Mouse (Mus musculus) CH12.LX (cell line): ENCODE data around the gene Ap2b1. TPM values are rescaled to one million over a fixed set of nuclear protein-coding genes. Genes with fewer than 3 reads are reported as not detected.
A peak's percentile ranks its signal among the peaks of the same experiment; 100 is the strongest.

ENCODE experiments used
- DNase-seq: peaks from one replicate; pipeline ENCODE4 v3.0.0-alpha.2; 2013; ENCODE audit errors: extremely low read depth
- H3K27ac ChIP-seq: 2 replicates; pipeline ENCODE4 v1.5.1; 2012; ENCODE audit warnings: low read depth, mild to moderate bottlenecking, control low read depth, moderate library complexity; ENCODE audit not compliant: insufficient read depth
- H3K27me3 ChIP-seq: replicated peaks from 2 replicates; pipeline ENCODE3; 2012; ENCODE audit warnings: inconsistent platforms
- H3K36me3 ChIP-seq, 2 experiments: replicated peaks in 1 of 2; 2 replicates each; pipeline versions ENCODE3 to v1.6.1; 2012; ENCODE audit warnings: inconsistent platforms in 1 of 2, low read length in 1 of 2, mild to moderate bottlenecking in 1 of 2, mixed read lengths in 1 of 2, moderate library complexity in 1 of 2; ENCODE audit not compliant: control insufficient read depth in 1 of 2, insufficient read depth in 1 of 2
- H3K4me1 ChIP-seq, 2 experiments: 2 replicates each; pipeline ENCODE4 v1.6.1; 2012; ENCODE audit warnings: inconsistent platforms in 1 of 2, moderate library complexity in 1 of 2; ENCODE audit not compliant: insufficient read depth in 2 of 2, control insufficient read depth in 1 of 2
- H3K4me2 ChIP-seq: 2 replicates; pipeline ENCODE4 v1.6.1; 2012; ENCODE audit warnings: low read depth, mild to moderate bottlenecking, control low read depth; ENCODE audit not compliant: poor library complexity, insufficient read depth, severe bottlenecking
- H3K4me3 ChIP-seq, 3 experiments: fragments of 150-350 bp in 1 of 3; sonication (generic) in 1 of 3; replicated peaks in 1 of 3; 2 replicates each; pipeline versions ENCODE3 to v1.5.1; 2011 to 2012; ENCODE audit warnings: low read depth in 2 of 3, low read length in 2 of 3, mild to moderate bottlenecking in 2 of 3, moderate library complexity in 2 of 3, control low read depth in 1 of 3, improper control_type of control experiment in 1 of 3, inconsistent platforms in 1 of 3, mixed read lengths in 1 of 3; ENCODE audit not compliant: poor library complexity in 1 of 3
- H3K79me2 ChIP-seq: replicated peaks from 2 replicates; pipeline ENCODE4 v1.6.1; 2012; ENCODE audit warnings: mild to moderate bottlenecking, moderate library complexity; ENCODE audit not compliant: control insufficient read depth, poor library complexity, insufficient read depth, severe bottlenecking; ENCODE audit errors: extremely low read depth
- H3K9ac ChIP-seq: 2 replicates; pipeline ENCODE4 v1.6.1; 2012; ENCODE audit warnings: low read depth, mild to moderate bottlenecking, control low read depth, moderate library complexity; ENCODE audit not compliant: insufficient read depth
- H3K9me3 ChIP-seq: replicated peaks from 2 replicates; pipeline ENCODE3; 2012; ENCODE audit warnings: low read length, inconsistent platforms, mixed read lengths
- CHD1 ChIP-seq: IDR thresholded peaks from 2 replicates; pipeline ENCODE4 v1.6.1; 2012; ENCODE audit warnings: low read depth, low read length, improper control_type of control experiment, inconsistent platforms
- CHD2 ChIP-seq: IDR thresholded peaks from 2 replicates; pipeline ENCODE4 v1.6.1; 2011; ENCODE audit warnings: low read length, improper control_type of control experiment
- CTCF ChIP-seq, 2 experiments: IDR thresholded peaks in 1 of 2; conservative IDR thresholded peaks in 1 of 2; 2 replicates each; pipeline ENCODE4 v1.5.1; 2011 to 2012; ENCODE audit warnings: low read depth in 2 of 2, low read length in 2 of 2, improper control_type of control experiment in 1 of 2, inconsistent platforms in 1 of 2, mild to moderate bottlenecking in 1 of 2, moderate library complexity in 1 of 2
- E2F4 ChIP-seq: IDR thresholded peaks from 2 replicates; pipeline ENCODE4 v1.6.1; 2011; ENCODE audit warnings: low read depth, low read length, improper control_type of control experiment; ENCODE audit not compliant: insufficient replicate concordance
- ELF1 ChIP-seq: IDR thresholded peaks from 2 replicates; pipeline ENCODE4 v1.6.1; 2014; ENCODE audit warnings: low read depth, mild to moderate bottlenecking, inconsistent platforms, low read length, improper control_type of control experiment
- ETS1 ChIP-seq: conservative IDR thresholded peaks from 2 replicates; pipeline ENCODE4 v1.6.1; 2012; ENCODE audit warnings: low read depth, mild to moderate bottlenecking, inconsistent platforms, low read length, improper control_type of control experiment, moderate library complexity
- IRF4 ChIP-seq: IDR thresholded peaks from 2 replicates; pipeline ENCODE4 v1.6.1; 2014; ENCODE audit warnings: low read depth, mild to moderate bottlenecking, inconsistent platforms, low read length, improper control_type of control experiment
- JUN ChIP-seq: IDR thresholded peaks from 2 replicates; pipeline ENCODE4 v1.6.1; 2011; ENCODE audit warnings: low read depth, mild to moderate bottlenecking, low read length, improper control_type of control experiment, moderate library complexity; ENCODE audit not compliant: insufficient read depth
- KAT2A ChIP-seq: IDR thresholded peaks from 2 replicates; pipeline ENCODE4 v1.6.1; 2012; ENCODE audit warnings: low read length, improper control_type of control experiment, inconsistent platforms; ENCODE audit not compliant: insufficient replicate concordance
- MAFK ChIP-seq: IDR thresholded peaks from 2 replicates; pipeline ENCODE4 v1.6.1; 2011; ENCODE audit warnings: low read length, improper control_type of control experiment; ENCODE audit not compliant: insufficient replicate concordance
- MAX ChIP-seq: IDR thresholded peaks from 2 replicates; pipeline ENCODE4 v1.6.1; 2011; ENCODE audit warnings: low read length, improper control_type of control experiment
- MAZ ChIP-seq: IDR thresholded peaks from 2 replicates; pipeline ENCODE4 v1.6.1; 2012; ENCODE audit warnings: low read depth, mild to moderate bottlenecking, inconsistent platforms, low read length, improper control_type of control experiment, moderate library complexity
- MYC ChIP-seq: IDR thresholded peaks from 2 replicates; pipeline ENCODE4 v1.6.1; 2011; ENCODE audit warnings: low read depth, mild to moderate bottlenecking, improper control_type of control experiment, low read length
- NELFE ChIP-seq: IDR thresholded peaks from 2 replicates; pipeline ENCODE4 v1.6.1; 2011; ENCODE audit warnings: low read depth, low read length, improper control_type of control experiment
- NRF1 ChIP-seq: IDR thresholded peaks from 2 replicates; pipeline ENCODE4 v1.6.1; 2014; ENCODE audit warnings: low read depth, mild to moderate bottlenecking, inconsistent platforms, low read length, improper control_type of control experiment, moderate library complexity
- SIN3A ChIP-seq: IDR thresholded peaks from 2 replicates; pipeline ENCODE4 v1.6.1; 2012; ENCODE audit warnings: low read length, improper control_type of control experiment, inconsistent platforms
- SMC3 ChIP-seq: IDR thresholded peaks from 2 replicates; pipeline ENCODE4 v1.6.1; 2011; ENCODE audit warnings: low read depth, low read length, improper control_type of control experiment
- TBP ChIP-seq: conservative IDR thresholded peaks from 2 replicates; pipeline ENCODE4 v1.6.1; 2011; ENCODE audit warnings: low read depth, low read length, improper control_type of control experiment
- TCF12 ChIP-seq: IDR thresholded peaks from 2 replicates; pipeline ENCODE4 v1.6.1; 2014; ENCODE audit warnings: low read depth, mild to moderate bottlenecking, inconsistent platforms, low read length, improper control_type of control experiment
- UBTF ChIP-seq: IDR thresholded peaks from 2 replicates; pipeline ENCODE4 v1.6.1; 2012; ENCODE audit warnings: low read depth, mild to moderate bottlenecking, inconsistent platforms, low read length, improper control_type of control experiment, moderate library complexity
- ZKSCAN1 ChIP-seq: IDR thresholded peaks from 2 replicates; pipeline ENCODE4 v1.6.1; 2012; ENCODE audit warnings: low read depth, inconsistent platforms, low read length, improper control_type of control experiment, borderline replicate concordance
- ZNF384 ChIP-seq: IDR thresholded peaks from 2 replicates; pipeline ENCODE4 v1.6.1; 2012; ENCODE audit warnings: low read depth, low read length, improper control_type of control experiment, inconsistent platforms
- dilution Hi-C: fragments of 300-500 bp; cut with MboI; formaldehyde crosslinking; loops from 2 replicates; pipeline ENCODE4 v1.14.3; 2020; ENCODE audit warnings: low sequenced_read_pairs; ENCODE audit not compliant: extremely low pct_unique_long_range_greater_than_20kb, extremely low pct_ligation_motif_present
- in situ Hi-C: fragments of 300-500 bp; cut with MboI; formaldehyde crosslinking; loops from 3 replicates; pipeline ENCODE4 v1.14.3; 2019; ENCODE audit warnings: low sequenced_read_pairs, low pct_ligation_motif_present, low pct_unique_long_range_greater_than_20kb, mixed read lengths
- polyA plus RNA-seq: library from polyadenylated mRNA; unstranded; fragments of >175 nt; gene quantifications from 2 replicates; pipeline ENCODE4 v1.2.1, GENCODE M21; 2012; ENCODE audit warnings: low read depth; ENCODE audit not compliant: insufficient read length
- total RNA-seq, 2 experiments: library from RNA; depleted of rRNA; stranded (reverse); fragments of 300-350 nt in 1 of 2; fragments of >200 nt in 1 of 2; gene quantifications; 2 replicates each; pipeline ENCODE4 v1.2.3; 2012 to 2014

Ap2b1 gene
- total and polyA plus RNA-seq, 3 experiments, result 58.3 to 78.8 (median 59.1) TPM

- no peak within 1 kb of the TSS for H3K4me2 ChIP-seq
- DNase-seq, result no peak
- H3K27me3 ChIP-seq, result peaks cover 6% of the 10 kb centered on the region
- H3K9ac ChIP-seq, result no peak within 1 kb of the TSS
- H3K4me1 ChIP-seq, result peaks cover 2 to 41% of the 10 kb centered on the region in 2 experiments; a peak in 3 of 4 replicates
- H3K36me3 ChIP-seq, result no peaks in the 10 kb centered on the region
- in situ Hi-C loops, result no loop called here
- no peaks in the 10 kb centered on the region for H3K9me3 ChIP-seq
- H3K4me3 ChIP-seq, result no peak within 1 kb of the TSS
- H3K79me2 ChIP-seq, result 0 out of 2 replicates have a peak, but pooled peaks cover 9% of the 10 kb centered on the region
- H3K27ac ChIP-seq, result no peak within 1 kb of the TSS
- dilution Hi-C loops, result no loop called here
- TF ChIP-seq ZKSCAN1 (no peak), E2F4 (no peak), IRF4 (no peak), CHD2 (no peak), MYC (no peak), SMC3 (no peak), MAFK (no peak), JUN (no peak), KAT2A (no peak), MAZ (no peak)
- TF ChIP-seq, all 38 proteins: peak for 0
Observed at GRCm38 (mm10) chr11:83286566-83286965, 12.3 kb upstream of the Ap2b1 start, which contains the start of gene Slfn14. Gene Slfn14, minus strand, starts transcription at chr11:83286726.

- Histone ChIP-seq H3K79me2 (peaks cover 33% of the 10 kb centered on the region), H3K4me3 (no peak overlapping the region), H3K27me3 (no peaks in the 10 kb centered on the region), H3K4me1 (peaks cover 2 to 42% of the 10 kb centered on the region in 2 experiments; a peak in 3 of 4 replicates), H3K36me3 (peaks cover 0 to 4% of the 10 kb centered on the region in 2 experiments), H3K4me2 (peak overlapping the region; percentile 22; the same call in 1 of the 2 replicates), H3K9me3 (no peaks in the 10 kb centered on the region), H3K27ac (no peak overlapping the region; the same call in 1 of the 2 replicates), H3K9ac (no peak overlapping the region)
- no peak for DNase-seq
- in situ Hi-C loops, result no loop called here
- TF ChIP-seq ETS1 (no peak), MAX (peak; percentile 49; the same call in 1 of the 2 replicates), TCF12 (peak; percentile 19; the same call in 1 of the 2 replicates), KAT2A (no peak), CTCF (conservative IDR thresholded peaks at IDR 0.05 in 1 of 2, IDR thresholded peaks at IDR 0.05 in 1 of 2; ENCODE audit: low read depth in 2 of 2, low read length in 2 of 2) (peak in 1 of 2 experiments; percentile 56; a peak in 1 of 4 replicates), TBP (0 out of 2 replicates have a peak, but pooled peaks have one; percentile 55), CHD2 (0 out of 2 replicates have a peak, but pooled peaks have one; percentile 30), UBTF (no peak), NRF1 (no peak), ELF1 (no peak), NELFE (0 out of 2 replicates have a peak, but pooled peaks have one; percentile 38), CHD1 (peak; percentile 52; the same call in 1 of the 2 replicates), SIN3A (peak; percentile 30; the same call in 1 of the 2 replicates), ZNF384 (no peak)
- dilution Hi-C loops, result no loop called here
Observed at GRCm38 (mm10) chr11:83289036-83289435, 9.8 kb upstream of the Ap2b1 start.
